ENCODE assay signal across 11 mouse cellular contexts in the genomic region with DNA sequence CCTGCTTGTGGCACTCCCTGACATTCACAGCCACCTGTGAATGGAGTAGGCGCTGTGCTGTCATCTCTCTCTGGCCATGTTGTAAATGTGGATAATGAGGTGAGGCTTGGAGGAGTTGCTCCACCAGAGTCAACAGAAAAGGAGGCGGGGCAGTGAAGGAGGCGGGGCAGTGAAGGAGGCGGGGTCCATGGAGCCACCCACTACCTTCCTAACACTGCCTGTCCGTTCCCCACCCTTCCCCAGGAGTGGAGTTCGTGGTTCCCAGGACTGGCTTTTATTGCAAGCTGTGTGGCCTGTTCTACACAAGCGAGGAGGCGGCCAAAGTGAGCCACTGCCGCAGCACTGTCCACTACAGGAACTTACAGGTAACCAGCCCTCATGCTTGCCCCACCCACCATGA. TPM values are rescaled to one million over a fixed set of nuclear protein-coding genes. Genes with fewer than 3 reads are reported as not detected.
DNase-seq lines count a peak whose midpoint lies in the region; ATAC-seq lines count a peak whose summit lies in the region.
"Had no signal": no experiment of that assay in that cellular context is flagged by ENCODE, and none has a peak within 500 bp of the region (broad histone marks: within the 10 kb centered on the region; RNA-seq: fewer than 3 reads in every experiment).

No protein-coding gene starts in this region.

- H3K9me3 ChIP-seq in kidney, embryonic 16.5 days (ENCODE audit: low read length): no peaks in the 10 kb centered on the region
- H3K9me3 ChIP-seq in embryonic facial prominence, embryonic 11.5 days (replicated peaks; ENCODE audit: control insufficient read depth, low read length): no peaks in the 10 kb centered on the region
- H3K9me3 ChIP-seq in limb, embryonic 15.5 days: no peaks in the 10 kb centered on the region
- H3K9me3 ChIP-seq in stomach, embryonic 14.5 days (ENCODE audit: control insufficient read depth, low read depth, low read length): no peaks in the 10 kb centered on the region
- H3K9me3 ChIP-seq: neural tube, embryonic 15.5 days had no signal

- H3K4me1 ChIP-seq in kidney, embryonic 16.5 days (ENCODE audit: insufficient read depth, low read length): peaks cover 25% of the 10 kb centered on the region
- H3K4me1 ChIP-seq in embryonic facial prominence, embryonic 11.5 days (ENCODE audit: control insufficient read depth, insufficient read depth, low read length): no peaks in the 10 kb centered on the region
- H3K4me1 ChIP-seq in limb, embryonic 15.5 days: peaks cover 40% of the 10 kb centered on the region
- H3K4me1 ChIP-seq in stomach, embryonic 14.5 days (ENCODE audit: control insufficient read depth, insufficient read depth, low read length): no peaks in the 10 kb centered on the region

- H3K27ac ChIP-seq in kidney, embryonic 16.5 days (ENCODE audit: low read length): 0 out of 2 replicates have a peak overlapping the region, but pooled peaks have one; percentile 3
- no peak overlapping the region for H3K27ac ChIP-seq in embryonic facial prominence, embryonic 11.5 days (replicated peaks; ENCODE audit: low read depth, low read length)
- peak overlapping the region; percentile 12; the same call in 1 of the 2 replicates for H3K27ac ChIP-seq in limb, embryonic 15.5 days
- no peak overlapping the region; the same call in 1 of the 2 replicates for H3K27ac ChIP-seq in stomach, embryonic 14.5 days (ENCODE audit: low read length)
- H3K27ac ChIP-seq: neural tube, embryonic 15.5 days had no signal

- H3K4me2 ChIP-seq in kidney, embryonic 16.5 days (replicated peaks; ENCODE audit: low read depth, low read length): peak overlapping the region; percentile 26
- no peak overlapping the region for H3K4me2 ChIP-seq in embryonic facial prominence, embryonic 11.5 days (ENCODE audit: low read depth, low read length)
- H3K4me2 ChIP-seq in limb, embryonic 15.5 days: 0 out of 2 replicates have a peak overlapping the region, but pooled peaks have one; percentile 8
- H3K4me2 ChIP-seq in stomach, embryonic 14.5 days (replicated peaks; ENCODE audit: low read depth, low read length): 0 out of 2 replicates have a peak overlapping the region, but pooled peaks have one; percentile 22
- H3K4me2 ChIP-seq: neural tube, embryonic 15.5 days had no signal

- no peak overlapping the region for H3K9ac ChIP-seq in kidney, embryonic 16.5 days (replicated peaks; ENCODE audit: low read length)
- H3K9ac ChIP-seq in embryonic facial prominence, embryonic 11.5 days (replicated peaks; ENCODE audit: low read length): no peak overlapping the region
- H3K9ac ChIP-seq in limb, embryonic 15.5 days: no peak overlapping the region
- no peak overlapping the region for H3K9ac ChIP-seq in stomach, embryonic 14.5 days (replicated peaks; ENCODE audit: low read depth, low read length)
- H3K9ac ChIP-seq: neural tube, embryonic 15.5 days had no signal

- intact Hi-C loops in left cerebral cortex, postnatal 4 days (cut with DNase I): no loop called here

- no peaks in the 10 kb centered on the region for H3K27me3 ChIP-seq in kidney, embryonic 16.5 days (ENCODE audit: insufficient read depth, low read length)
- H3K27me3 ChIP-seq in embryonic facial prominence, embryonic 11.5 days (ENCODE audit: control insufficient read depth, insufficient read depth, low read length): no peaks in the 10 kb centered on the region
- no peaks in the 10 kb centered on the region for H3K27me3 ChIP-seq in limb, embryonic 15.5 days
- no peaks in the 10 kb centered on the region for H3K27me3 ChIP-seq in stomach, embryonic 14.5 days (ENCODE audit: control insufficient read depth, insufficient read depth, low read length)
- H3K27me3 ChIP-seq: Patski had no signal

- no peak for DNase-seq in kidney, adult 8-10 months
- DNase-seq in embryonic facial prominence, embryonic 11.5 days (ENCODE audit: low spot score): no peak
- no peak for DNase-seq in cerebellum, postnatal 25 days
- DNase-seq in gastrocnemius, postnatal 25 days: no peak
- no peak for DNase-seq in left cerebral cortex, postnatal 4 days
- DNase-seq: cerebellum, postnatal 14 days had no signal

- peak; percentile 68 for ATAC-seq in kidney, embryonic 16.5 days (ENCODE audit: low FRiP score, low TSS enrichment)
- ATAC-seq in embryonic facial prominence, embryonic 11.5 days (replicated peaks; ENCODE audit: insufficient number of reproducible peaks, low FRiP score, low TSS enrichment, low read depth): 0 out of 2 replicates have a peak, but pooled peaks have one; percentile 24
- 0 out of 2 replicates have a peak, but pooled peaks have one; percentile 5 for ATAC-seq in limb, embryonic 15.5 days (ENCODE audit: insufficient number of reproducible peaks, low FRiP score, low TSS enrichment, low read depth)
- peak; percentile 83 for ATAC-seq in stomach, embryonic 14.5 days (ENCODE audit: insufficient number of reproducible peaks, insufficient read depth, low FRiP score, low read depth)
- ATAC-seq: Patski had no signal

- H3K36me3 ChIP-seq in kidney, embryonic 16.5 days (ENCODE audit: insufficient read depth, low read length): no peaks in the 10 kb centered on the region
- H3K36me3 ChIP-seq in embryonic facial prominence, embryonic 11.5 days (replicated peaks; ENCODE audit: control insufficient read depth, insufficient read depth, low read depth, low read length): no peaks in the 10 kb centered on the region
- H3K36me3 ChIP-seq in limb, embryonic 15.5 days: no peaks in the 10 kb centered on the region
- no peaks in the 10 kb centered on the region for H3K36me3 ChIP-seq in stomach, embryonic 14.5 days (ENCODE audit: control insufficient read depth, insufficient read depth, low read length)
- H3K36me3 ChIP-seq: neural tube, embryonic 15.5 days had no signal

- 21% methylated on average over 9 of the region's 9 CpGs for WGBS in kidney, embryonic 16.5 days
- 35% methylated on average over 9 of the region's 9 CpGs for WGBS in embryonic facial prominence, embryonic 11.5 days
- WGBS in limb, embryonic 15.5 days: 32% methylated on average over 9 of the region's 9 CpGs
- 25% methylated on average over 9 of the region's 9 CpGs for WGBS in stomach, embryonic 14.5 days

- no peak overlapping the region for H3K4me3 ChIP-seq in kidney, embryonic 16.5 days (ENCODE audit: low read length)
- H3K4me3 ChIP-seq in embryonic facial prominence, embryonic 11.5 days (ENCODE audit: low read depth, low read length): no peak overlapping the region
- H3K4me3 ChIP-seq in limb, embryonic 15.5 days: 0 out of 2 replicates have a peak overlapping the region, but pooled peaks have one; percentile 8
- H3K4me3 ChIP-seq in stomach, embryonic 14.5 days (ENCODE audit: low read depth, low read length): no peak overlapping the region
- H3K4me3 ChIP-seq: neural tube, embryonic 15.5 days had no signal

RNA-seq across cellular contexts. Expression of a gene that starts 32.9 kb away (rescaled TPM):
- polyA plus RNA-seq in kidney, embryonic 16.5 days (2015; fragmentation: Nextera tagmentation; extraction: Ambion mirVana): 106 and 122 TPM in 2 replicates
- polyA plus RNA-seq in embryonic facial prominence, embryonic 11.5 days (2014; fragmentation: Nextera tagmentation; extraction: Ambion mirVana): 88.4 and 96.2 TPM in 2 replicates
- polyA plus RNA-seq in limb, embryonic 15.5 days (2015; fragmentation: Nextera tagmentation; extraction: Ambion mirVana): 98.4 and 108 TPM in 2 replicates
- 115 and 123 TPM in 2 replicates for polyA plus RNA-seq in stomach, embryonic 14.5 days (2014; fragmentation: Nextera tagmentation; extraction: Ambion mirVana)
- 10 to 100 TPM; 11.7 to 21.0 TPM for total RNA-seq in gastrocnemius, postnatal 25 days (2021)
- total RNA-seq in left cerebral cortex, postnatal 4 days (2021): 10 to 100 TPM; 64.4 to 67.5 TPM

Comparison
In these comparisons a context has a peak if more than half of its experiments do, and no peak if none do; other contexts are left out.
1. ATAC-seq: peak in every context shown above with its lines; median percentile 83 in stomach, embryonic 14.5 days; 68 in kidney, embryonic 16.5 days; 24 in embryonic facial prominence, embryonic 11.5 days; 5 in limb, embryonic 15.5 days.
2. H3K27ac ChIP-seq: peak in kidney, embryonic 16.5 days (single experiment) and limb, embryonic 15.5 days (single experiment); none in embryonic facial prominence, embryonic 11.5 days (single experiment) and stomach, embryonic 14.5 days (single experiment).